Mouse (Mus musculus) spleen, adult 18-20 months (tissue): ENCODE data around the gene Rps21.

Source experiments
- DNase-seq, 2 experiments: peaks; one replicate each; pipeline ENCODE4 v3.0.0; 2022; ENCODE audit warnings: mixed read lengths in 2 of 2

Gene Rps21

GRCm38 (mm10) chr2:180260610-180261480 lies 3.7 kb downstream of the Rps21 start:
- DNase-seq, result no peak

- no peak for DNase-seq
These were observed 4.7 kb downstream of the Rps21 start for GRCm38 (mm10) chr2:180261901-180262300.

GRCm38 (mm10) chr2:180262441-180262840 lies 5.3 kb downstream of the Rps21 start:
- DNase-seq, result no peak

- no peak for DNase-seq
These were observed 5.7 kb downstream of the Rps21 start for GRCm38 (mm10) chr2:180262891-180263290.

- no peak for DNase-seq
These were observed 10.8 kb downstream of the Rps21 start for GRCm38 (mm10) chr2:180267955-180268354.

- DNase-seq, result no peak
These were observed 12.2 kb downstream of the Rps21 start for GRCm38 (mm10) chr2:180269329-180269728.

- peak; percentile 35 for DNase-seq
These were observed 13.5 kb downstream of the Rps21 start for GRCm38 (mm10) chr2:180270537-180271255.

GRCm38 (mm10) chr2:180271804-180272395 lies 14.7 kb downstream of the Rps21 start:
- no peak for DNase-seq

- DNase-seq, result no peak
These were observed 15.7 kb downstream of the Rps21 start for GRCm38 (mm10) chr2:180272884-180273321.

GRCm38 (mm10) chr2:180273394-180274244 lies 16.4 kb downstream of the Rps21 start, which contains the start of gene Cables2:
TSS of gene Cables2 (minus strand) at chr2:180273496.
- DNase-seq, result peak; percentile 83 to 88

- no peak for DNase-seq
These were observed 17.3 kb downstream of the Rps21 start for GRCm38 (mm10) chr2:180274523-180274922.

- peak; percentile 47 to 76 for DNase-seq
These were observed 18.7 kb downstream of the Rps21 start for GRCm38 (mm10) chr2:180275836-180276235.

GRCm38 (mm10) chr2:180276385-180276784 lies 19.2 kb downstream of the Rps21 start:
- no peak for DNase-seq

- DNase-seq, result no peak
These were observed 19.7 kb downstream of the Rps21 start for GRCm38 (mm10) chr2:180276851-180277259.

- DNase-seq, result no peak
These were observed 20.7 kb downstream of the Rps21 start for GRCm38 (mm10) chr2:180277773-180278320.

GRCm38 (mm10) chr2:180279321-180279720 lies 22.1 kb downstream of the Rps21 start:
- DNase-seq, result no peak

GRCm38 (mm10) chr2:180288966-180289365 lies 31.8 kb downstream of the Rps21 start:
- DNase-seq, result no peak

- no peak for DNase-seq
These were observed 32.4 kb downstream of the Rps21 start, which contains the start of gene Rbbp8nl for GRCm38 (mm10) chr2:180289440-180290108. TSS of gene Rbbp8nl (minus strand) at chr2:180289879.

- no peak for DNase-seq
These were observed 33.3 kb downstream of the Rps21 start for GRCm38 (mm10) chr2:180290503-180290902.

GRCm38 (mm10) chr2:180291566-180291965 lies 34.4 kb downstream of the Rps21 start:
- no peak for DNase-seq

- no peak for DNase-seq
These were observed 34.8 kb downstream of the Rps21 start for GRCm38 (mm10) chr2:180292026-180292425.
